In the genomic region with DNA sequence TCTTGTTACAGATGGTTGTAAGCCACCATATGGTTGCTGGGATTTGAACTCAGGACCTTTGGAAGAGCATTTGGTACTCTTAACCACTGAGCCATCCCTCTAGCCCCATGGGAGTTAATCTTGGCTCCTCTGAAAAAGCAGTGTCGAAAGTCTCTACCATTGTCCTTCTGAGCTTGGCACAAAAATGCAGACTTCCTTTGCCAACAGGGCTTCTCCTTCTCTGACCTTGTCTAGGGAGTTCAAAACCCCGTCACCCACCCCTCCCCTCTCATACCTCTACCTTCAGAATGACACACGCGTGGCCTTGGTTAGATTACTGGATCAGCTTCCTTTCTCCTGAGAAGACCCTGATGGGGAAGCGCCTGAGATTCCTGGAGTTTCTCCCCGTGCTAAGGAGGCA, we compare ENCODE assay signal across 22 mouse cellular contexts.
DNase-seq lines count a peak whose midpoint lies in the region; ATAC-seq lines count a peak whose summit lies in the region.
"Had no signal": no experiment of that assay in that cellular context is flagged by ENCODE, and none has a peak within 500 bp of the region (broad histone marks: within the 10 kb centered on the region; RNA-seq: fewer than 3 reads in every experiment).

No protein-coding gene starts in this region.

- H3K36me3 ChIP-seq in hindbrain, embryonic 11.5 days (ENCODE audit: control insufficient read depth, insufficient read depth, low read length), result no peaks in the 10 kb centered on the region

- 92% methylated on average over 6 of the region's 6 CpGs for WGBS in hindbrain, embryonic 11.5 days

- no peaks in the 10 kb centered on the region for H3K4me1 ChIP-seq in hindbrain, embryonic 11.5 days (replicated peaks; ENCODE audit: control insufficient read depth, insufficient read depth, low read length)
- H3K4me1 ChIP-seq: forebrain, embryonic 15.5 days had no signal

- H3K27me3 ChIP-seq in hindbrain, embryonic 11.5 days (ENCODE audit: control insufficient read depth, insufficient read depth, low read length), result no peaks in the 10 kb centered on the region
- H3K27me3 ChIP-seq: CH12.LX; embryonic facial prominence, embryonic 12.5 days; forebrain, embryonic 13.5 days; forebrain, embryonic 15.5 days; Patski had no signal

- no peaks in the 10 kb centered on the region for H3K9me3 ChIP-seq in hindbrain, embryonic 11.5 days (ENCODE audit: control insufficient read depth, low read length)
- H3K9me3 ChIP-seq: embryonic facial prominence, embryonic 10.5 days; embryonic facial prominence, embryonic 12.5 days; forebrain, embryonic 13.5 days; forebrain, embryonic 15.5 days; G1E had no signal

- no peak overlapping the region for H3K4me2 ChIP-seq in hindbrain, embryonic 11.5 days (replicated peaks; ENCODE audit: low read depth, low read length)
- H3K4me2 ChIP-seq: embryonic facial prominence, embryonic 12.5 days; forebrain, embryonic 13.5 days; forebrain, embryonic 15.5 days had no signal

- peak; percentile 36 for DNase-seq in adrenal gland, adult 8-10 months
- no peak for DNase-seq in adrenal gland, postnatal 4 days (ENCODE audit: low spot score in 2 of 2)
- DNase-seq in A20 (ENCODE audit: low read depth, low spot score) (peak; percentile 41), adipocyte (ENCODE audit: low spot score) (peak; percentile 58)
- no peak for DNase-seq in hindbrain, embryonic 11.5 days (ENCODE audit: low spot score)
- DNase-seq in natural killer cell, adult 2 months (ENCODE audit: low spot score in 2 of 2), result no peak
- DNase-seq: B cell, adult 2 months; cerebellum, adult 11-12 months; cerebellum, adult 2 months; cerebellum, adult 9-10 months; cerebellum, postnatal 10 days; cerebellum, postnatal 25 days; forebrain, postnatal 0 days had no signal

- no peak for ATAC-seq in hindbrain, embryonic 11.5 days (ENCODE audit: low FRiP score)
- ATAC-seq: activated CD4-positive, CD25-positive, alpha-beta regulatory T cell, adult 4 months; CD4-positive, CD25-positive, alpha-beta regulatory T cell, adult 4 months; forebrain, embryonic 13.5 days; forebrain, embryonic 15.5 days; forebrain, postnatal 0 days; Patski had no signal

- H3K4me3 ChIP-seq in hindbrain, embryonic 11.5 days (ENCODE audit: low read depth, low read length), result no peak overlapping the region
- H3K4me3 ChIP-seq: embryonic facial prominence, embryonic 10.5 days; embryonic facial prominence, embryonic 12.5 days; forebrain, embryonic 13.5 days; forebrain, embryonic 15.5 days had no signal

- H3K9ac ChIP-seq in hindbrain, embryonic 11.5 days (ENCODE audit: low read depth, low read length), result no peak overlapping the region
- H3K9ac ChIP-seq: embryonic facial prominence, embryonic 12.5 days; forebrain, embryonic 13.5 days; forebrain, embryonic 15.5 days; forebrain, postnatal 0 days had no signal

- H3K27ac ChIP-seq in hindbrain, embryonic 11.5 days (ENCODE audit: low read depth, low read length), result no peak overlapping the region
- H3K27ac ChIP-seq: embryonic facial prominence, embryonic 10.5 days; embryonic facial prominence, embryonic 12.5 days; forebrain, embryonic 13.5 days; forebrain, embryonic 15.5 days had no signal

Comparison
In these comparisons a context has a peak if more than half of its experiments do, and no peak if none do; other contexts are left out.
1. DNase-seq: peak in adrenal gland, adult 8-10 months (single experiment), A20 (single experiment) and adipocyte (single experiment); none in adrenal gland, postnatal 4 days (0 of 2), hindbrain, embryonic 11.5 days (single experiment) and natural killer cell, adult 2 months (0 of 2).